Mouse (Mus musculus) lung, adult 2 months (tissue): ENCODE measurements at regions not wholly inside any gene's neighbourhood (a gene's known extent, or its start where the extent isn't known, plus 50 kb on each side); places are given as distances from the start of the nearest gene placed in this dataset.

Experiments used
- CTCF ChIP-seq: fragments of 200-500 bp; IDR thresholded peaks from 2 replicates; pipeline ENCODE4 v1.5.1; 2011; ENCODE audit warnings: mild to moderate bottlenecking, low read length, control low read depth; ENCODE audit not compliant: insufficient read depth
- POLR2A ChIP-seq: fragments of 200-500 bp; IDR thresholded peaks from 2 replicates; pipeline ENCODE4 v1.6.1; 2011; ENCODE audit warnings: low read depth, mild to moderate bottlenecking, control low read depth, low read length, borderline replicate concordance; ENCODE audit errors: extremely low read depth

DNA sequence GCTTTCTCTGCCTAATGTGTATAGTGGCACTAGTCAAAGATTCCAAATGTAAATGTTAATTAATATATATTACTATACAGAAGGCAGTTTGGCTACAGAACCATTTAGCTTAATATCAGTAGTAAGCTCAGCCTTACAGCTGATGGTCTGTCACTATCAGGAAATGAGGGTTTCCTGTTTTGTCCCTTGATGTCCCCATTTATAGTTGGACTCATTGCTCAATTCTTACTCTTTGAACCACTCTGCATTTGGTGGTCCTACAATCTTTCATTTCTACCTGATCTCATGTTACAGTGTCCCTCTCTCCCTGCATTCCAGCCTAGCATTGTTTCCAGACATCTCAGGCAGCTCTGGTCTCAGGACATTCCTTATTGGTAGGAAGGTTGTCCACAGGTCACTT, 188.8 kb upstream of the Tank start:
- no peak for TF ChIP-seq CTCF
- no peak for TF ChIP-seq POLR2A
